Mouse (Mus musculus): ENCODE data around the gene Map3k6. TPM values are rescaled to one million over a fixed set of nuclear protein-coding genes. Genes with fewer than 3 reads are reported as not detected.

Gene Map3k6
- polyA plus RNA-seq, 2 experiments from 2014 or later, result 0.42 TPM; not detected in 1

GRCm38 (mm10) chr4:133286476-133287077, 46.0 kb downstream of the Map3k6 start:
- no peak for ATAC-seq

- no peak for ATAC-seq
Measured at GRCm38 (mm10) chr4:133291255-133291654, 50.6 kb downstream of the Map3k6 start.

GRCm38 (mm10) chr4:133292405-133292804, 51.8 kb downstream of the Map3k6 start:
- ATAC-seq, result no peak

GRCm38 (mm10) chr4:133292901-133293843, 52.6 kb downstream of the Map3k6 start:
- ATAC-seq, result no peak

GRCm38 (mm10) chr4:133294084-133294483, 53.5 kb downstream of the Map3k6 start:
- ATAC-seq, result no peak

GRCm38 (mm10) chr4:133297360-133297759, 56.7 kb downstream of the Map3k6 start:
- ATAC-seq, result no peak

- ATAC-seq, result peak; percentile 77
Measured at GRCm38 (mm10) chr4:133297801-133298238, 57.2 kb downstream of the Map3k6 start.

GRCm38 (mm10) chr4:133298516-133299365, 58.1 kb downstream of the Map3k6 start:
- no peak for ATAC-seq

GRCm38 (mm10) chr4:133299701-133300100, 59.1 kb downstream of the Map3k6 start:
- ATAC-seq, result no peak

- ATAC-seq, result no peak
Measured at GRCm38 (mm10) chr4:133300421-133300820, 59.8 kb downstream of the Map3k6 start.

GRCm38 (mm10) chr4:133301802-133302201, 61.2 kb downstream of the Map3k6 start:
- ATAC-seq, result no peak

Other genes starting within 250 kb of the Map3k6 start
- gene Ahdc1, start 229.6 kb upstream of the Map3k6 start, polyA plus RNA-seq (2017; shearing (Covaris generic)), result 1 to 10 TPM; 2.1 TPM
- 100 to 1,000 TPM in 1 of 2 experiments, 10 to 100 TPM in 1; 83.0 to 104 TPM for gene Wasf2, start 110.3 kb upstream of the Map3k6 start, polyA plus RNA-seq (2017; shearing (Covaris generic))
- not detected for gene Cd164l2, start 28.7 kb upstream of the Map3k6 start, polyA plus RNA-seq (2017; shearing (Covaris generic))
- not detected for gene Gpr3, start 28.3 kb upstream of the Map3k6 start, polyA plus RNA-seq (2017; shearing (Covaris generic))
- 10 to 100 TPM; 29.6 to 45.6 TPM for gene Sytl1, start 22.3 kb downstream of the Map3k6 start, polyA plus RNA-seq (2017; shearing (Covaris generic))
- gene Tmem222, start 37.0 kb downstream of the Map3k6 start, polyA plus RNA-seq (2017; shearing (Covaris generic)), result 10 to 100 TPM; 72.4 to 77.5 TPM
- 1 to 10 TPM; 5.5 to 8.9 TPM for gene Wdtc1, start 112.7 kb downstream of the Map3k6 start, polyA plus RNA-seq (2017; shearing (Covaris generic))
- gene Slc9a1, start 128.9 kb downstream of the Map3k6 start, polyA plus RNA-seq (2017; shearing (Covaris generic)), result 10 to 100 TPM; 10.4 to 11.3 TPM
- not detected for gene Tent5b, start 239.3 kb downstream of the Map3k6 start, polyA plus RNA-seq (2017; shearing (Covaris generic))

All from activated CD4-positive, CD25-positive, alpha-beta regulatory T cell, adult 4 months (primary cell).